Mouse (Mus musculus) heart, embryonic 15.5 days (tissue): ENCODE data around the gene H13. TPM values are rescaled to one million over a fixed set of nuclear protein-coding genes. Genes with fewer than 3 reads are reported as not detected.

Experiments
- ATAC-seq: fragments of 200-750 bp; cut with Nextera tagmentation; replicated peaks from 2 replicates; pipeline ENCODE4 v1.8.0; 2017; ENCODE audit warnings: low read depth, moderate TSS enrichment; ENCODE audit not compliant: insufficient number of reproducible peaks, insufficient read depth, low FRiP score
- H3K27ac ChIP-seq: fragments of 300-500 bp; sonication (generic); 2 replicates; pipeline ENCODE4 v1.5.1; 2015; ENCODE audit warnings: mild to moderate bottlenecking, inconsistent platforms
- H3K27me3 ChIP-seq: fragments of 300-500 bp; sonication (generic); 2 replicates; pipeline ENCODE4 v1.6.1; 2015; ENCODE audit warnings: inconsistent platforms
- H3K36me3 ChIP-seq: fragments of 300-500 bp; sonication (generic); 2 replicates; pipeline ENCODE4 v1.6.1; 2015; ENCODE audit warnings: mild to moderate bottlenecking, inconsistent platforms
- H3K4me1 ChIP-seq: fragments of 300-500 bp; sonication (generic); replicated peaks from 2 replicates; pipeline ENCODE4 v1.6.1; 2015; ENCODE audit warnings: inconsistent platforms
- H3K4me2 ChIP-seq: fragments of 300-500 bp; sonication (generic); 2 replicates; pipeline ENCODE4 v1.6.1; 2015; ENCODE audit warnings: inconsistent platforms, mild to moderate bottlenecking, moderate library complexity
- H3K4me3 ChIP-seq: fragments of 300-500 bp; sonication (generic); 2 replicates; pipeline ENCODE4 v1.5.1; 2015; ENCODE audit warnings: mild to moderate bottlenecking, inconsistent platforms
- H3K9ac ChIP-seq: fragments of 300-500 bp; sonication (generic); 2 replicates; pipeline ENCODE4 v1.6.1; 2015; ENCODE audit warnings: mild to moderate bottlenecking, inconsistent platforms
- H3K9me3 ChIP-seq: fragments of 300-500 bp; sonication (generic); replicated peaks from 2 replicates; pipeline ENCODE4 v1.6.1; 2016; ENCODE audit warnings: inconsistent platforms
- WGBS: fragments of 180-500 bp; shearing (Covaris S2); methylation state at CpG from one replicate; pipeline ENCODE4 v1.1.7; 2015; ENCODE audit warnings: mixed read lengths; 5-methylcytosine and 5-hydroxymethylcytosine counted together
- polyA plus RNA-seq: library from polyadenylated mRNA; unstranded; fragments of >200 nt; fragmentation: Nextera tagmentation; extraction: Ambion mirVana; gene quantifications from 2 replicates; pipeline ENCODE4 v1.2.1, GENCODE M21; 2015

H13 gene
- polyA plus RNA-seq, 1 experiment from 2014 or later = 70.6 TPM

- H3K4me3 ChIP-seq = no peak overlapping the region
- ATAC-seq = no peak
- H3K9ac ChIP-seq = no peak overlapping the region
- peaks cover 28% of the 10 kb centered on the region for H3K4me1 ChIP-seq
- WGBS = 76% methylated on average over 5 of the region's 5 CpGs
- no peaks in the 10 kb centered on the region for H3K9me3 ChIP-seq
- peaks cover 54% of the 10 kb centered on the region for H3K36me3 ChIP-seq
- no peak overlapping the region for H3K27ac ChIP-seq
- no peaks in the 10 kb centered on the region for H3K27me3 ChIP-seq
- no peak overlapping the region for H3K4me2 ChIP-seq
Observed at GRCm38 (mm10) chr2:152704256-152704605, 35.0 kb downstream of the H13 start.

- Histone ChIP-seq H3K9ac (no peak overlapping the region), H3K9me3 (no peaks in the 10 kb centered on the region), H3K4me1 (peaks cover 27% of the 10 kb centered on the region), H3K27ac (no peak overlapping the region), H3K4me2 (no peak overlapping the region), H3K27me3 (no peaks in the 10 kb centered on the region), H3K4me3 (no peak overlapping the region), H3K36me3 (peaks cover 49% of the 10 kb centered on the region)
- no peak for ATAC-seq
- whole genome bisulfite sequencing = 92% methylated on average over 14 of the region's 14 CpGs
Observed at GRCm38 (mm10) chr2:152704811-152705370, 35.6 kb downstream of the H13 start.

- Histone ChIP-seq H3K36me3 (peaks cover 37% of the 10 kb centered on the region), H3K4me1 (peaks cover 27% of the 10 kb centered on the region), H3K27me3 (no peaks in the 10 kb centered on the region), H3K9me3 (no peaks in the 10 kb centered on the region), H3K9ac (no peak overlapping the region), H3K27ac (peak overlapping the region; percentile 93), H3K4me2 (no peak overlapping the region), H3K4me3 (no peak overlapping the region)
- WGBS = 72% methylated on average over 22 of the region's 22 CpGs
- 0 out of 2 replicates have a peak, but pooled peaks have one; percentile 23 for ATAC-seq
Observed at GRCm38 (mm10) chr2:152705993-152706571, 36.8 kb downstream of the H13 start.

GRCm38 (mm10) chr2:152707186-152707585, 37.9 kb downstream of the H13 start:
- no peak for ATAC-seq
- WGBS = 12% methylated on average over 7 of the region's 7 CpGs
- H3K36me3 ChIP-seq = peaks cover 26% of the 10 kb centered on the region

GRCm38 (mm10) chr2:152707627-152708026, 38.4 kb downstream of the H13 start:
- Histone ChIP-seq H3K27ac (peak overlapping the region; percentile 93), H3K9me3 (no peaks in the 10 kb centered on the region), H3K27me3 (no peaks in the 10 kb centered on the region), H3K4me1 (peaks cover 27% of the 10 kb centered on the region), H3K4me3 (peak overlapping the region; percentile 61), H3K36me3 (peaks cover 26% of the 10 kb centered on the region), H3K4me2 (peak overlapping the region; percentile 80), H3K9ac (peak overlapping the region; percentile 81)
- peak; percentile 95 for ATAC-seq
- 1% methylated on average over 31 of the region's 31 CpGs for WGBS

More at GRCm38 (mm10) chr2:152707186-152707585, 37.9 kb downstream of the H13 start:
- Histone ChIP-seq H3K27me3 (no peaks in the 10 kb centered on the region), H3K4me3 (peak overlapping the region; percentile 61), H3K27ac (peak overlapping the region; percentile 93), H3K9ac (peak overlapping the region; percentile 81), H3K4me1 (peaks cover 27% of the 10 kb centered on the region), H3K4me2 (peak overlapping the region; percentile 80), H3K9me3 (no peaks in the 10 kb centered on the region)

- peaks cover 27% of the 10 kb centered on the region for H3K4me1 ChIP-seq
- 79% methylated on average over 5 of the region's 5 CpGs for WGBS
- no peaks in the 10 kb centered on the region for H3K27me3 ChIP-seq
- H3K4me3 ChIP-seq = no peak overlapping the region
- no peak overlapping the region for H3K9ac ChIP-seq
- no peak for ATAC-seq
- H3K4me2 ChIP-seq = no peak overlapping the region
- no peaks in the 10 kb centered on the region for H3K9me3 ChIP-seq
- no peak overlapping the region for H3K27ac ChIP-seq
- peaks cover 16% of the 10 kb centered on the region for H3K36me3 ChIP-seq
Observed at GRCm38 (mm10) chr2:152709066-152709465, 39.8 kb downstream of the H13 start.

GRCm38 (mm10) chr2:152716241-152716772, 47.0 kb downstream of the H13 start:
- Histone ChIP-seq H3K9ac (no peak overlapping the region), H3K4me3 (no peak overlapping the region), H3K9me3 (no peaks in the 10 kb centered on the region), H3K27me3 (no peaks in the 10 kb centered on the region), H3K4me1 (no peaks in the 10 kb centered on the region), H3K27ac (no peak overlapping the region), H3K4me2 (no peak overlapping the region), H3K36me3 (no peaks in the 10 kb centered on the region)
- ATAC-seq = no peak
- 61% methylated on average over 6 of the region's 6 CpGs for WGBS

GRCm38 (mm10) chr2:152717652-152718051, 48.4 kb downstream of the H13 start:
- Histone ChIP-seq H3K4me2 (no peak overlapping the region), H3K9ac (no peak overlapping the region), H3K27ac (no peak overlapping the region), H3K4me1 (no peaks in the 10 kb centered on the region), H3K9me3 (no peaks in the 10 kb centered on the region), H3K36me3 (no peaks in the 10 kb centered on the region), H3K27me3 (no peaks in the 10 kb centered on the region), H3K4me3 (no peak overlapping the region)
- WGBS = 67% methylated on average over 11 of the region's 11 CpGs
- ATAC-seq = no peak

- Histone ChIP-seq H3K27ac (no peak overlapping the region), H3K36me3 (no peaks in the 10 kb centered on the region), H3K4me2 (no peak overlapping the region), H3K9ac (no peak overlapping the region), H3K4me1 (no peaks in the 10 kb centered on the region), H3K9me3 (no peaks in the 10 kb centered on the region), H3K4me3 (no peak overlapping the region), H3K27me3 (no peaks in the 10 kb centered on the region)
- ATAC-seq = no peak
- 61% methylated on average over 6 of the region's 6 CpGs for WGBS
Observed at GRCm38 (mm10) chr2:152718076-152718475, 48.8 kb downstream of the H13 start.

GRCm38 (mm10) chr2:152723651-152724331, 54.5 kb downstream of the H13 start:
- peak overlapping the region; percentile 77 for H3K4me2 ChIP-seq
- H3K36me3 ChIP-seq = no peaks in the 10 kb centered on the region
- H3K9me3 ChIP-seq = no peaks in the 10 kb centered on the region
- no peaks in the 10 kb centered on the region; the same call in 1 of the 2 replicates for H3K27me3 ChIP-seq
- H3K4me1 ChIP-seq = peaks cover 31% of the 10 kb centered on the region
- H3K9ac ChIP-seq = peak overlapping the region; percentile 54
- peak overlapping the region; percentile 48 for H3K4me3 ChIP-seq
- H3K27ac ChIP-seq = peak overlapping the region; percentile 60
- peak; percentile 56 for ATAC-seq
- WGBS = 4% methylated on average over 37 of the region's 37 CpGs

- 75% methylated on average over 3 of the region's 3 CpGs for whole genome bisulfite sequencing
- Histone ChIP-seq H3K4me3 (peak overlapping the region; percentile 48), H3K27ac (peak overlapping the region; percentile 60), H3K4me2 (peak overlapping the region; percentile 77), H3K36me3 (no peaks in the 10 kb centered on the region), H3K9me3 (no peaks in the 10 kb centered on the region), H3K4me1 (peaks cover 36% of the 10 kb centered on the region), H3K27me3 (no peaks in the 10 kb centered on the region; the same call in 1 of the 2 replicates), H3K9ac (no peak overlapping the region)
- no peak for ATAC-seq
Observed at GRCm38 (mm10) chr2:152724332-152724723, 55.1 kb downstream of the H13 start.
